Mouse (Mus musculus): ENCODE data around the gene Msh4. TPM values are rescaled to one million over a fixed set of nuclear protein-coding genes. Genes with fewer than 3 reads are reported as not detected.

Gene Msh4
- polyA plus RNA-seq, 1 experiment = 0.02 TPM

DNA sequence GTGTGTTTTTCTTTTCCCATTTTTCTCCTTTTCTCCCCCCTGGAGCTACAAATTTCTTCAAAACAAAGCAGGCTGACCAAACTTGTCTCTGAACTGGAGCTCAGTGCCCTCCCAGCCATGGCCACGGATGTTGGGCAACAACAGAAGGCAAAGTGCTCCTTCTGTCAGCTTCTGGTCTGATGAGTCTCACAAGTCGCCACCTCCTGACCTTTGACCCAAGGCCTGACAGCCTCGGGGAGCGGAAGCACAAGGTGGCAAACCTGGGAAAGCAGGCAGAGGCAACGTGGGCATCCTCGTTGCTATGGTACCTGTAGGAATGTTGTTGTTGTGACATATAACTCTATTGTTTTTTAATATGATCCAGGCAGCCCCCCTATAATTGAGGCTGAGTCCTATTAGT, 79.3 kb downstream of the Msh4 start:
- 25% methylated on average over 6 of the region's 6 CpGs for WGBS
- DNase-seq (ENCODE audit: low read depth, low spot score) = no peak

DNA sequence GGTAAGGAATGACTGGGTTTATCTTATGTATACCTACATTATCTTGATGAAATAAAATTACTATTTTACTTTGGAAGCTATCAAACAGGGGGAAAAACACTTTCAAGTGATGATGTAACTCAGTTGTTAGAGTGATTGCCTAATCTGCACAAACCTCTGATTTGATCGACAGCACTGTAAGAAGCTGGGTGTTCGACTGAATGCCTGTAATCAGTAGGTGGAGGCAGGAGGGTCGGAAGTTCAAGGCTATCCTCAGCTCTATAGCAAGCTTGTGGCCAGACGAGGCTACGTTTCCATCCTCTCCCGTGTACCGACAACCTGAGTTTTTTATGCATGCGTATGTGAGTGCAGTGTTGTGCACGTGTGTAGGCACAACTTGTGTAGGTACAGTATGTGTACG, 80.7 kb downstream of the Msh4 start:
- WGBS = 72% methylated on average over 10 of the region's 10 CpGs

DNA sequence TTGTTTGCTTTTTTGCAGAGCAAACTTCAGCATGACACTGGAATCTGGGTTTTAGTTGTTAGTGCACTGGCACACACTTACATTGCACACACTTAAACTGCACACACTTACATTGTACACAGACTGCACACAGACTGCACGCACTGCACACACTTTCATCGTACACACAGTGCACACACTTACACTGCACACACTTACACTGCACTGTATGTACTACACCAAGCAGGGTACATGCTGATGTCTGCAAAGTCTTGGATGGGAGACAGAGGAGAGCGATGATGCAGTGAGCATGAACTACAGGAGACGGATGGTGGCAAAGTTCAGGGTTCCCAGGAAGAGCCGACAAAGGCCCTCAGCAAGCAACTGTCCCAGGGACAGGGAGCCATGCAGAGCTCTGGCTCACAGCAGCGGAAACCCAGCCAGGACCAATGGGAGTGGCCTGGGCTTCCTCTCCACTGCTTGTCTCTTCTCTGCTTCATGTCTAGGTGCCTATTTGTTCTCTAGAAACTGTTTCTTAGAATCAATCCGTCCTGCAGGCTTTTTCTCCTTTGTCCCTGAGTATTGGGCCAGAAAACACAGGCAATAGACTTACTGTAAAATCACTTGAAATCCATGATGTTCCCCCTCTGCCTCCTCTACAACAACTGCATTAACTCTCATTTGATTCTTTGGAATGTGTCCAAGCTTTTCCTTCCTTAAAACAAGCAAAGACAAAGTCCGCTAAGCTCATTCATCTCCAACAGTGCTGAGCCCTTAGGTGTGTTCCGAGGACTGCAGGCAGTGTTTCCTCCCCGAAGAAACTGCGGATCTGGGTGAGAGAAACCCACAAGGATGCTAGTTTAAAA, 82.0 kb downstream of the Msh4 start:
- WGBS = 33% methylated on average over 11 of the region's 11 CpGs
- DNase-seq (ENCODE audit: low read depth, low spot score) = no peak

More for the DNA sequence above, 80.7 kb downstream of the Msh4 start:
- DNase-seq (ENCODE audit: low read depth, low spot score) = no peak

DNA sequence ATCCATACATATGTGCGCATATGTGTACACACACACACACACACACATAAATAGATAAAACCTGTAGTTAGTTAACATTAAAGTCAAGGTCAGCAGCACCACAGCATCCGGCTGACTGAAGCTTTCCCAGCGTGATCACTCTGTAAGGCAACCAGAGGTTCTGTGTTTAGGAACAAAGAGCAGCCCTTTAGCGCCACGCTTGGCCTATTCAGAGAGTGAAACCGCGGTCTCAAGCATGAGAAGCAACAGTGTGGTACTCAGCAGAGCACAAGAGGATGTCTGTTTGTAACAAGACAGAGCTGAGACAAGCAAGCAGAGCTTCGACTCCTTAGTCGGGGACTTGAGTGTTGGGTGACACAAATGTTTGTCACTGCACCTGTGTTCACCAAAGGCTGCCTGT, 86.5 kb downstream of the Msh4 start:
- 94% methylated on average over 9 of the region's 9 CpGs for WGBS
- no peak for DNase-seq (ENCODE audit: low read depth, low spot score)

DNA sequence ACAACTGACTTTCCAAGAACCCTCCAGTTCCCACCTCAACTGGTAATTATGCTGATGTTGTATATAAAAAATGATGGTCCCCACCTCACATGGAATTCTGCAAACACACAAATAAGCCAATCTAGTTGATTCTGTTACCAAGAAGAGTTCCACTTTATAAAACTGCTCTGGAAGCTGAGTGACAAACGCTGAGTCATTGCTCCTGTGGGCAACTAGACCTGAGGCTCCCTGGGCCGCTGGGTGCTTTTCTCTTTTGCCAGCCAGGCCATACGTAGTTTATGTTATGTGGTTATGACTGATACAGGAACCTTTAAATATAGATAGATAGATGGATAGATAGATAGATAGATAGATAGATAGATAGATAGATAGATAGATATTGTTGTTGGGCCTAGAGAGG, 87.2 kb downstream of the Msh4 start:
- DNase-seq (ENCODE audit: low read depth, low spot score) = no peak
- WGBS = 94% methylated on average over 3 of the region's 3 CpGs

DNA sequence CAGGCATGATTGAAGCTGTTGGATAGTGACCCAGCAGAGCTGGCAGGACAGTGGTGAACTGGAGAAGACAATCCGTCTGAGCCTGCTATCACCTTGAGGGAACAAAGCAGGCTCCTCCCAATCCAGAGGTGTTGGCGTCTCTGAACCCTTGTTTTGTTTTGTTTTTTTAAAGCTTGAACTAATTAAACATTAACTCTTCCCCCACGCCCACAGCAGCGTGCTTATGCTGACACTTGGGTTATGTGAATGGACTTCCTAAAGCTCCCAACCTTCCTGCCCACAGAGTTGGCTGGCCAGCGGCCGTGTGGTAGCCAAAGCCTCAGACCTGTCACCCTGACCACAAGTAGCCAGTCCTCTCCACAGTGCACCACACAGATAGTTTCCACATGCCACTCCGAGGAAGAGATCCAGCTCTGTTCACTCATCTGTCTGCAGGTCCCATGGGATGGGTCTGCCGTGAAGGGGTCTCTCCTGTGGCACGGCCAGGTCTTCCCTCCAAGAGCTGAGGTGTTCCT, 88.5 kb downstream of the Msh4 start:
- WGBS = 54% methylated on average over 9 of the region's 9 CpGs
- DNase-seq (ENCODE audit: low read depth, low spot score) = no peak

DNA sequence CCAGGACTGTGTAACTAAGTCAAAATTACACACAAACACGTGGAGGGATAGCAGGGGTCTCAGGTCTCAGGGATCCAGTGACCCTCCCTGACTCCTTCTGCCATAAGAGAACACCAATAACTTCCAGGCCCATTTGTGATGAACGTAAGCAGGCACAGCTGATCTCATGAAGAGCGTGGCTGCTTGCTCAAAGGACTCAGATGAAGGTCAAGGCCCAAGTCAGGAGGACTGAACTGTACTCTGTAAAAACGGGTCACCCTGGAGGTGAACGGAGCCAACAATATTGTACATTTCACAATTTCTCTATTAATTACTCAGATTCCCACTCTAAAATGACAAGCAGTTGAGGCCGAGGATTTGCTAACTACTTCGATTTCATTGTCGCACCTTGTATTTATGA, 91.9 kb downstream of the Msh4 start:
- DNase-seq (ENCODE audit: low read depth, low spot score) = no peak
- WGBS = 89% methylated on average over 8 of the region's 8 CpGs

DNA sequence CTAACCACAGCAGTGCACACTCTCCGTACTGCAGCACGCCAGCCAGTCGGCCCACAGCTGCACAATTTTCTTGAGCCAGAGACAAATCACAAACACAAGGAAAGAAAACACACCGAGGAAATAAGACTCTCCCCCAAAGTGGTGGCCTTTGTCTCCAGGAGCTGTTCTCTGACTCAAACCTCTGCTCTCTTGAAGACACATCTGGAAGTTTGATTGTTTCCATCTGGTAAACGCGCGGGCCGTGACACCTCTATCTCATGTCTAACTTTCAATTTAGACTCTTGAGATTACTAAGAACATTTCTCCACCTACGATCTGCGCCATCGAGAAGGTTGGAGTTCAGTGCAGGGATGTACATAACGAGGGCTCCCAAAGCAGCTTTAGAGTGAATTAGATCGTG, 97.5 kb downstream of the Msh4 start:
- DNase-seq (ENCODE audit: low read depth, low spot score) = no peak
- WGBS = 83% methylated on average over 13 of the region's 13 CpGs

DNA sequence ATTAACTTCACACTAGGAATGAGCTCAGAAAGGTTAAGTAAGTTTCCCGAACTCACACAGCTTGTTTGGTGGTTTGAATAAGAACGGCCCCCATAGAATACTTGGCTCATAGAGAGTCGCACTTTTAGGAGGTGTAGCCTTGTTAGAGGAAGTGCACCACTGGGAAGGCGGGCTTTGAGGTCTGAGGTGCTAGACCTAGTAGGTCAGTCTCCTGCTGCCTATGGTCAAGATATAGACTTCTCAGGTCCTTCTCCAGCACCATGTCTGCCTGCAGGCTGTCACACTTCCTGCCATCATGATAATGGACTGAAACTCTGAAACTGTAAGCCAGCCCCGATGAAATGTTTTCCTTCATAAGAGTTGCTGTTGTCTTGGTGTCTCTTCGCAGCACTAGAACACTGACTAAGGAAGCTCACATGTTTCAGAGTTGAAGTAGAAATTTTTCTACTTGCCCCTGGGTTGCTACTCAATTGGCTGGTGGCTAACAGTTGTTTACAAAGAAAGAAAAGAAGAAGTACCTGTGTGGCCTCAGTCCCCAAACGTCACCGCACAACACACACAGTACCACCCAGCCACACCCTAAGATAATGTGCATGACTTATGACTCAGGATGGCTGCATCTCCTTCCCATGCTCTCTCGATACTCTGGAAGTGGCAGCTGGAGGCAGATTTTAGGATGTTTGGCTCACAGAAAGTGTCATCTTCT, 98.3 kb downstream of the Msh4 start:
- 69% methylated on average over 9 of the region's 9 CpGs for WGBS
- no peak for DNase-seq (ENCODE audit: low read depth, low spot score)

Other genes starting within 250 kb of the Msh4 start
- gene St6galnac3, start 181.0 kb downstream of the Msh4 start, polyA plus RNA-seq (2012; rRNA removed) = 0.55 and 1.2 TPM in 2 replicates
- gene Asb17, start 61.9 kb downstream of the Msh4 start, polyA plus RNA-seq (2012; rRNA removed) = not detected in 2 replicates
- 34.6 and 37.3 TPM in 2 replicates for gene Rabggtb, start 6.9 kb upstream of the Msh4 start, polyA plus RNA-seq (2012; rRNA removed)
- 34.1 and 51.9 TPM in 2 replicates for gene Acadm, start 38.5 kb upstream of the Msh4 start, polyA plus RNA-seq (2012; rRNA removed)
- 0.10 and 0.12 TPM in 2 replicates for gene Slc44a5, start 67.3 kb upstream of the Msh4 start, polyA plus RNA-seq (2012; rRNA removed)